Mouse (Mus musculus) hindbrain, embryonic 12.5 days (tissue): ENCODE measurements around the gene Fam187a. TPM values are rescaled to one million over a fixed set of nuclear protein-coding genes. Genes with fewer than 3 reads are reported as not detected.

ENCODE experiments used
- ATAC-seq: fragments of 200-750 bp; cut with Nextera tagmentation; 2 replicates; pipeline ENCODE4 v1.8.0; 2017; ENCODE audit warnings: moderate TSS enrichment; ENCODE audit not compliant: low FRiP score
- H3K27ac ChIP-seq: fragments of 300-500 bp; sonication (generic); 2 replicates; pipeline ENCODE4 v1.5.1; 2016; ENCODE audit warnings: mild to moderate bottlenecking
- H3K27me3 ChIP-seq: fragments of 300-500 bp; sonication (generic); 2 replicates; pipeline ENCODE4 v1.6.1; 2016; ENCODE audit warnings: mild to moderate bottlenecking
- H3K36me3 ChIP-seq: fragments of 300-500 bp; sonication (generic); 2 replicates; pipeline ENCODE4 v1.6.1; 2016; ENCODE audit warnings: mild to moderate bottlenecking
- H3K4me1 ChIP-seq: fragments of 300-500 bp; sonication (generic); 2 replicates; pipeline ENCODE4 v1.6.1; 2016
- H3K4me2 ChIP-seq: fragments of 300-500 bp; sonication (generic); replicated peaks from 2 replicates; pipeline ENCODE4 v1.6.1; 2016; ENCODE audit warnings: mild to moderate bottlenecking
- H3K4me3 ChIP-seq: fragments of 300-500 bp; sonication (generic); 2 replicates; pipeline ENCODE4 v1.5.1; 2016; ENCODE audit warnings: mild to moderate bottlenecking
- H3K9ac ChIP-seq: fragments of 300-500 bp; sonication (generic); 2 replicates; pipeline ENCODE4 v1.6.1; 2016; ENCODE audit warnings: mild to moderate bottlenecking, moderate library complexity
- H3K9me3 ChIP-seq: fragments of 300-500 bp; sonication (generic); replicated peaks from 2 replicates; pipeline ENCODE4 v1.6.1; 2016; ENCODE audit warnings: mild to moderate bottlenecking
- WGBS: fragments of 180-500 bp; shearing (Covaris S2); methylation state at CpG from one replicate; pipeline ENCODE4 v1.1.7; 2016; 5-methylcytosine and 5-hydroxymethylcytosine counted together
- polyA plus RNA-seq: library from polyadenylated mRNA; unstranded; fragments of >200 nt; fragmentation: Nextera tagmentation; extraction: Ambion mirVana; gene quantifications from 2 replicates; pipeline ENCODE4 v1.2.1, GENCODE M21; 2016

Fam187a gene
- not detected in 2 replicates for polyA plus RNA-seq

- Histone ChIP-seq H3K27ac (no peak within 1 kb of the TSS), H3K9me3 (no peaks in the 10 kb centered on the region), H3K36me3 (no peaks in the 10 kb centered on the region), H3K27me3 (peaks cover 40% of the 10 kb centered on the region), H3K4me3 (no peak within 1 kb of the TSS), H3K9ac (no peak within 1 kb of the TSS), H3K4me1 (peaks cover 15% of the 10 kb centered on the region), H3K4me2 (no peak within 1 kb of the TSS)
- 67% methylated on average over 10 of the region's 10 CpGs for WGBS
- ATAC-seq = no peak
These were observed at the start of gene Fam187a for GRCm38 (mm10) chr11:102884616-102885219. Gene Fam187a, plus strand, starts transcription at chr11:102885169.

- WGBS = 69% methylated on average over 4 of the region's 4 CpGs
- no peak for ATAC-seq
- no peaks in the 10 kb centered on the region for H3K27me3 ChIP-seq
- no peak within 1 kb of the TSS for H3K4me3 ChIP-seq
- no peak within 1 kb of the TSS for H3K9ac ChIP-seq
- no peaks in the 10 kb centered on the region for H3K9me3 ChIP-seq
- no peak within 1 kb of the TSS for H3K4me2 ChIP-seq
- peaks cover 43% of the 10 kb centered on the region for H3K36me3 ChIP-seq
- H3K27ac ChIP-seq = no peak within 1 kb of the TSS
- H3K4me1 ChIP-seq = 0 out of 2 replicates have a peak, but pooled peaks cover 3% of the 10 kb centered on the region
These were observed 49.4 kb upstream of the Fam187a start, which contains the start of gene Higd1b for GRCm38 (mm10) chr11:102835549-102835948. Gene Higd1b, plus strand, starts transcription at chr11:102835849.

DNA sequence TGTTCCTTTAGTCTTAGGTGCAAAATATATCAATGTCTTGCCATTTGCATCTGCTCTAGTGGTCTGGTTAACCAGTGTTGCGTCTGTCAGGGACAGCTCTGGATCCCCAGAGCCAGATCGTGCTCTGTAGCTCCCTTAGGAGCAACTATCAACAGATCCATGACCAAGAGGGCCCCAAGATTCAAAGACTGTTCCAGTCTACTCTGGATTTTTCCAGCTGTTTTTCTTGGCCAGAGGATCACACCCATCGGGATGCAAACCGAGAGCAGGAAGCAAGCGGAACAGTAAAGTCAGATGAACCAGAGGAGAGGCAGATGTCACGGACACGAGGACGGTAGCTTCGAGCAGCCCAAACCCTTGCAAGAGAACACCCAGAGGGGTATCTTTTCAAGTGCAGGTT is 48.8 kb upstream of the Fam187a start:
- Histone ChIP-seq H3K4me2 (no peak overlapping the region), H3K36me3 (peaks cover 48% of the 10 kb centered on the region), H3K9me3 (no peaks in the 10 kb centered on the region), H3K4me3 (no peak overlapping the region), H3K9ac (no peak overlapping the region), H3K4me1 (0 out of 2 replicates have a peak, but pooled peaks cover 3% of the 10 kb centered on the region), H3K27me3 (no peaks in the 10 kb centered on the region), H3K27ac (no peak overlapping the region)
- WGBS = 93% methylated on average over 9 of the region's 9 CpGs
- ATAC-seq = no peak

GRCm38 (mm10) chr11:102837385-102837784 is 47.6 kb upstream of the Fam187a start:
- 0 out of 2 replicates have a peak overlapping the region, but pooled peaks have one; percentile 3 for H3K27ac ChIP-seq
- no peaks in the 10 kb centered on the region for H3K27me3 ChIP-seq
- whole genome bisulfite sequencing = 96% methylated on average over 1 of the region's 1 CpGs

GRCm38 (mm10) chr11:102838126-102838525 is 46.8 kb upstream of the Fam187a start:
- Histone ChIP-seq H3K27ac (no peak overlapping the region), H3K36me3 (peaks cover 68% of the 10 kb centered on the region), H3K9me3 (no peaks in the 10 kb centered on the region), H3K4me2 (no peak overlapping the region), H3K4me3 (no peak overlapping the region), H3K4me1 (0 out of 2 replicates have a peak, but pooled peaks cover 3% of the 10 kb centered on the region), H3K9ac (no peak overlapping the region), H3K27me3 (no peaks in the 10 kb centered on the region)
- 94% methylated on average over 2 of the region's 2 CpGs for WGBS
- ATAC-seq = no peak

More at GRCm38 (mm10) chr11:102837385-102837784, 47.6 kb upstream of the Fam187a start:
- Histone ChIP-seq H3K4me1 (0 out of 2 replicates have a peak, but pooled peaks cover 3% of the 10 kb centered on the region), H3K9ac (no peak overlapping the region), H3K4me2 (no peak overlapping the region), H3K9me3 (no peaks in the 10 kb centered on the region), H3K4me3 (no peak overlapping the region), H3K36me3 (peaks cover 61% of the 10 kb centered on the region)
- ATAC-seq = no peak

- Histone ChIP-seq H3K9me3 (no peaks in the 10 kb centered on the region), H3K36me3 (peaks cover 73% of the 10 kb centered on the region)
These were observed 46.3 kb upstream of the Fam187a start for GRCm38 (mm10) chr11:102838616-102839150.

DNA sequence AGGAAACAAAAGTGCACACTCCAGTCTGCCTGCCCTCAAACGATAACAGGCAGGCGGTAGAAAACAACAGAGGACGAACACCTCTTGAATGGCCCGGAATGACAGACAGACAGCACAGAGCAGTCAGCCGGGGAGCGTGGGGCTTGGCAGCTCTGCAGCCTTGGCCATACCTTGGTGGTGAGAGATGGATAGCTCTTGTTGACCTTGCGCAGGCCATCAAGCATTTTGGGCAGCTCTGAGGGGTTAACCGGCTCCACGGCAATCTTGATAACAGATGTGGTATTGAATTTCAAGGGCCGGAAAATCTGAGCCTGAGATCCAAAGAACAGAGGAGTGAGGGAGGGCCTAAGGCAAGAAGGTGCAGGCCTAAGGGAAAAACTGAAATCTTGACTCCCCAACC is 39.0 kb upstream of the Fam187a start:
- Histone ChIP-seq H3K36me3 (peaks cover 100% of the 10 kb centered on the region), H3K9me3 (no peaks in the 10 kb centered on the region), H3K9ac (no peak overlapping the region), H3K4me3 (no peak overlapping the region), H3K4me1 (no peaks in the 10 kb centered on the region), H3K27ac (no peak overlapping the region), H3K4me2 (no peak overlapping the region), H3K27me3 (no peaks in the 10 kb centered on the region)
- ATAC-seq = no peak
- WGBS = 85% methylated on average over 10 of the region's 10 CpGs

More at GRCm38 (mm10) chr11:102838616-102839150, 46.3 kb upstream of the Fam187a start:
- Histone ChIP-seq H3K4me2 (no peak overlapping the region), H3K4me1 (0 out of 2 replicates have a peak, but pooled peaks cover 3% of the 10 kb centered on the region), H3K27ac (no peak overlapping the region), H3K4me3 (no peak overlapping the region), H3K9ac (no peak overlapping the region), H3K27me3 (no peaks in the 10 kb centered on the region)
- 92% methylated on average over 9 of the region's 9 CpGs for WGBS
- no peak for ATAC-seq

DNA sequence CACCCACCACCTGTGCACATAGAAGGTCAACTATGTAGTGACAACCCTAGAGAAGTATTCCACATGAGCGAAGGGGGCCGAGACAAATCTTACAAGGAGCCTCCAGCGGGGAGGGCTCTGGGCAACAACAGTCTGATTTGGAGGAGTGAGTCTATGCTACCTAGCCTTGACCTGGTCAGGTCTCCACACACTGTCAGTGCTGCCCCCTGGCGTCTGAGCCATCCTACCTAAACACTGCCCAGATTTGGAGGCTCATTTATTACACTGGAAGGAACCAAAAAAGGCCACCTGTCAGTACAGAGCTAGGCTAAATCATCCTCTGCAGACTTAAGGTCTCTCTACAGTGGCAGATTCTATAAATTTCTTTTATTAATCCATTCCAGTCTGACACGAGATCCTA is 33.1 kb upstream of the Fam187a start:
- H3K4me1 ChIP-seq = no peaks in the 10 kb centered on the region
- no peak overlapping the region for H3K27ac ChIP-seq
- H3K4me2 ChIP-seq = no peak overlapping the region
- H3K9me3 ChIP-seq = no peaks in the 10 kb centered on the region
- ATAC-seq = no peak
- WGBS = 69% methylated on average over 5 of the region's 5 CpGs
- H3K9ac ChIP-seq = no peak overlapping the region
- no peaks in the 10 kb centered on the region for H3K27me3 ChIP-seq
- H3K4me3 ChIP-seq = no peak overlapping the region
- H3K36me3 ChIP-seq = peaks cover 94% of the 10 kb centered on the region

DNA sequence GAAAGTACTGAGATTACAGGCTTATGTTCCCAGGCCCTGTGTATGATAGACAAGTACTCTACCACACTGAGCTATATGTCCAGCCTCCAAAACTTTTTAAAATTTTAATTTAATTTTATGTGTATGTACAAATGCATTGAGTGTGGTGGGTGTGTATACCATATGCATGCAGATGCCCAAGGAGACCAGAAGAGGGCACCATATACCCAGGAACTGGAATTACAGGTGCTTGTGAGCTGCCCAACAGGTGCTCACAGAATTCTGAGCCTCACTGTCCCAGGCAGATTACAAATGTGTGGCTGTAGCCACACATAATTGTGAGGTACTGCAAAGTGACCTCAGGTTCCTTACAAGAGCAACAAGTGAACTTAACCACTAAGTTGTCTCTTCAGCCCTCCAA is 31.2 kb upstream of the Fam187a start:
- ATAC-seq = no peak
- no peak overlapping the region for H3K9ac ChIP-seq
- peaks cover 94% of the 10 kb centered on the region for H3K36me3 ChIP-seq
- H3K27me3 ChIP-seq = no peaks in the 10 kb centered on the region
- no peak overlapping the region for H3K27ac ChIP-seq
- H3K4me1 ChIP-seq = no peaks in the 10 kb centered on the region
- H3K4me2 ChIP-seq = no peak overlapping the region
- no peak overlapping the region for H3K4me3 ChIP-seq
- H3K9me3 ChIP-seq = no peaks in the 10 kb centered on the region

- H3K27me3 ChIP-seq = no peaks in the 10 kb centered on the region
- ATAC-seq = no peak
- no peaks in the 10 kb centered on the region for H3K9me3 ChIP-seq
- WGBS = 72% methylated on average over 6 of the region's 6 CpGs
- no peak overlapping the region for H3K27ac ChIP-seq
- H3K9ac ChIP-seq = no peak overlapping the region
- H3K4me2 ChIP-seq = no peak overlapping the region
- H3K36me3 ChIP-seq = peaks cover 93% of the 10 kb centered on the region
- H3K4me3 ChIP-seq = no peak overlapping the region
- no peaks in the 10 kb centered on the region for H3K4me1 ChIP-seq
These were observed 29.0 kb upstream of the Fam187a start for GRCm38 (mm10) chr11:102855941-102856340.

DNA sequence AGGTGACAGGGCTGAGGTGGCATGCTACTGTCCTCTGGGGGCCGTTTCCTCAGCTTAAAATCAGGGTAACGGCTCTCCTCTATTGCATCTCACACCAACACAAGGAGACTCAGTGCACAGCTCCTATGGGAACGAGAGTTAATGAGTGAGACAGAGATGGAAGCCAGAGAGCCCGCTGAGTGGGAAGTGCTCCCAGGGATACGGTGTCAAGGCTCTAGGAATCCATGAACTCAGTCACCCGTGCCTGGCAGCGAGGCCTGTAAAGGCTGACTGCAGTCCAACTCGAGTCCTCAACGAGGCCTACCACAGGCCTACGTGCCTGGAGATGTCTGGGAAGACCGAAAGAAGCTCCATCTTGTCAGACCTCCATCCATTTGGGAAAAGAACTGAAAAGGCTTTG is 26.0 kb upstream of the Fam187a start:
- Histone ChIP-seq H3K4me3 (no peak overlapping the region), H3K27me3 (no peaks in the 10 kb centered on the region), H3K9me3 (no peaks in the 10 kb centered on the region), H3K27ac (no peak overlapping the region), H3K36me3 (peaks cover 92% of the 10 kb centered on the region), H3K4me1 (no peaks in the 10 kb centered on the region), H3K4me2 (no peak overlapping the region), H3K9ac (no peak overlapping the region)
- 87% methylated on average over 11 of the region's 11 CpGs for WGBS
- no peak for ATAC-seq

DNA sequence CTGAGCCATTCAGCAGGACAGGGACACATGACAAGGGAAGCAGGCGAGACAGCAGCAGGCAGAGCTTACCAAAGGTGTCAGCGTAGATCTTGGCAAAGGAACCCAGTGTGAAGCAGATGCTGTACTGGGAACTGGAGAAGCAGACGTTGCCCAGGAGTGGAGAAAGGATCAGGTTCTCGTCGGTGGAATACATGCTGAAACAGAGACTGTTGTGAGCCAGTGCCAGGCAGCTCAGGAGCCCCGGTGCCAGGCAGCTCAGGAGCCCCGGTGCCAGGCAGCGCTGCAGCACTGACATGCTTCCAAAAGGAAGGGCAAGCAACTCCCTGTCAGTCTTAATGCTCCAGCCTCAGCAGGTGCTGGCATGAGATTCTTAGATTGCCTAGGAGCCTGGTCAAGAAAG is 25.0 kb upstream of the Fam187a start:
- no peak overlapping the region for H3K4me3 ChIP-seq
- 92% methylated on average over 8 of the region's 8 CpGs for WGBS
- no peak overlapping the region for H3K4me2 ChIP-seq
- no peak for ATAC-seq
- H3K27ac ChIP-seq = no peak overlapping the region
- H3K36me3 ChIP-seq = peaks cover 86% of the 10 kb centered on the region
- H3K4me1 ChIP-seq = no peaks in the 10 kb centered on the region
- H3K9me3 ChIP-seq = no peaks in the 10 kb centered on the region
- no peaks in the 10 kb centered on the region for H3K27me3 ChIP-seq
- no peak overlapping the region for H3K9ac ChIP-seq

DNA sequence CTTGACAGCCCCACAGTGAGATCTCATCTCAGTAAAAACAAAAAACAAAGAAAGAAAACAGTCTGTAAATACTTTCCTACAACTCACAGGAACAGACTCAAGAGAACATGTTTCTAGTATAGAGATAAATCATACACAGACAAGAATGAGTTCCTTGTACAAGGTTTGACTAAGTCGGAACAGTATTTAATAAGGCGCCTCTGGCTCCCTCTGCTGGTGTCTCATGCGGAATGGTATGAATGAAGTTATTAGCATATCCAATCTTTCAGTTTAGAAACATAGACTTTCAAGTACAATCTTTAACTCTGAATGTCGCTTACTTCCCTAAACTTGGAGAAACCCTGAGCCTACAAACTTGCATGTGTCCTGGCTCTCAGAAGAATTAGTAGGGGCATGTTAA is 20.7 kb upstream of the Fam187a start:
- 43% methylated on average over 4 of the region's 4 CpGs for WGBS
- H3K36me3 ChIP-seq = peaks cover 87% of the 10 kb centered on the region
- no peak for ATAC-seq

More for the DNA sequence above, 20.7 kb upstream of the Fam187a start:
- H3K27ac ChIP-seq = no peak overlapping the region
- H3K4me3 ChIP-seq = no peak overlapping the region
- no peak overlapping the region for H3K4me2 ChIP-seq
- H3K9ac ChIP-seq = no peak overlapping the region
- H3K27me3 ChIP-seq = no peaks in the 10 kb centered on the region
- no peaks in the 10 kb centered on the region for H3K4me1 ChIP-seq
- H3K9me3 ChIP-seq = no peaks in the 10 kb centered on the region
